Mouse (Mus musculus) adrenal gland, adult 2 months (tissue): Measurements from ENCODE around the gene Adcy3. TPM values are rescaled to one million over a fixed set of nuclear protein-coding genes. Genes with fewer than 3 reads are reported as not detected.

Source experiments
- DNase-seq: peaks from one replicate; pipeline ENCODE4 v3.0.0; 2021
- long read RNA-seq: library from polyadenylated mRNA; stranded (forward); transcript quantifications from one replicate; pipeline ENCODE4 v2.0.0, GENCODE M21; 2021
- polyA plus RNA-seq: library from polyadenylated mRNA; depleted of rRNA; stranded (reverse); fragments of >200 nt; gene quantifications from 2 replicates; pipeline ENCODE4 v1.2.3, GENCODE M21; 2012; rRNA removed
- total RNA-seq, 2 experiments: library from RNA; stranded (reverse); gene quantifications; 2 replicates each; pipeline ENCODE4 v1.2.3; 2021

Gene Adcy3
- 10 to 100 TPM; 43.3 to 94.2 TPM for total RNA-seq
- polyA plus RNA-seq, result 25.1 and 25.5 TPM in 2 replicates
- long read RNA-seq, full-length matches to known transcripts, result 6 of 84 reads
- long read RNA-seq, partial matches to known transcripts, result 11 of 84 reads
- long read RNA-seq, other reads (novel, unspliced or antisense), result 67 of 84 reads

DNA sequence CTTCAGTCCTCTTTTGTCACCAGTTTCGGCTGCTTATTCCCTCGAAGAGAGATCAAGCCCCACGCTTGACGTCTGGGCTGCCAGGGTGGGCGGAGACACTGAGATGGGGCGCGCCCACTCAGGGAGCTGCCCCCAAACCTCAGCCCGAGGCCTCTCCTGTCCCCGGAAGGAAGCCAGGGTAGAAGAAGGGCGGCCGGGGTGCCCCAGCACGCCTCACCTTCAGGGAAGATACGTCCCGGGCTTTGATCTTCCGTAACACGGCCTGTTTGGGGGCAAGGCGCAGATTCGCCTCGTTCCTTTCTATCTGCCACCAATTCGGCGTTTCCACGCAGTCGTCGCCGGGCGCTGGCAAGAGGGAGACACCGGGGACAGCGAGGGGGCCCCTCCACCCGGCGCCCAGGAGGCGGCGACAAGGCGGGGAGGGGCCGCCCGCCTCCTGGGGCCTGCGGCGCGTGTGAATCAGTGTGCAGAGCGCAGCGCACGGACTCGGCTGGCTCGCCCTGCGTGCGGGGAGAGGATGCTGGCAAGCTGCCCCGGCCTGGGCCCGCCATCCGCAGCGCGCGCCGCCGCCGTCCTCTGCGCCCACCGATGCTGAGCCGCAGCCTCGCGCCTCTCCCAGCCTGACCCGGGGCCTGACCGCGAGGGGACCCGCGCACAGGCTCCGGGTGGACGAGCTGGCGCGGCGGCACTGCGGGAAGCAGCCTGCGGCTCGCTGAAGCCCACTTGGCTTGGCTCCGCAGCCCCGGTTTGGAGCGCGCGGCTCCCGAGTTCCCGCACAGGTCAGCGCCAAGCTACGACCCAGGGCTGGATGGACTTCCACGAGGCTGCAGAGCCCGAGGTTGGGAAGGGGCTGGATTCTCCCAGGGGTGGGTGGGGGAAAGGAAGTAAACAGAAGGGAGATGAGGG, at the start of gene Adcy3:
Gene Adcy3 (plus strand): TSS at position 163 of the 906 bp plus-strand sequence.
- DNase-seq, result peak; percentile 86

DNA sequence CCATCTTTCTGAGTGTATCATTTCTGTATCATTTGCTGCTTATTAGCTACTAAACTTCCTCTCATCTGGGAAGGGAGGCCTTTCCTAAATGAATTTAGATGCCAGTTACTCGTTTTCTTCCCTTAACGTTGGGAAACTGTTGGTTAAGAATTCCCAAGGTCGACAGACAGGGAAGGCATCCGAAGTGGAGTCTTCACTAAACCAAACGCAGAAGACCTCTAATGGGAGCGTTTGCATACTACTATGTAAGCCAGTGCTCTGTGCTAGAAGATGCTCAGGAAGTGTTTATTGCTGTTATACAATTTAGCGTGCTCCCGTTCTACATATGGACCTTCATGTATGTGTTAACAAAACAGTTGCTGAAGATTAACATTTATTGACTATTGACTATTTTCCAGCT, 49.5 kb upstream of the Adcy3 start:
- DNase-seq, result no peak

DNA sequence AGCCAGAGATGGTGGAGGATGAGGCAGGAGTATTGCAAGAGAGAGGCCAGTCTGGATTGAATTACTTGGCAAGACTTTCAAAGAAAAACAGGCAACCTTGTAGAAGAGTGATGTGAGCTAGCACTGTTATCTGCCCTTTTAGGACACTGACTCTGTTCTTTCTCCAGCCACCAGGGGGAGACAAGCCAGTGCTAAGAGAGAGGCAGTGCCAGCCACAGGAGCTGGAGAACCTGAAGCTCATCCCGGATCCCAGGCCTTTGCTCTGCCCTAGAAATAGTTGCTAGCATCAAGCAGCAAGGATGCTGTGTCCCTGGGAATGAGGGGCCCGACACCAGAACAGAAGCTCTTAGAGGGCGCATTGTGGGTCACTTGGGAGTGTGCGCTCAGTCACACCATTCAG, 25.5 kb upstream of the Adcy3 start:
- peak; percentile 83 for DNase-seq

DNA sequence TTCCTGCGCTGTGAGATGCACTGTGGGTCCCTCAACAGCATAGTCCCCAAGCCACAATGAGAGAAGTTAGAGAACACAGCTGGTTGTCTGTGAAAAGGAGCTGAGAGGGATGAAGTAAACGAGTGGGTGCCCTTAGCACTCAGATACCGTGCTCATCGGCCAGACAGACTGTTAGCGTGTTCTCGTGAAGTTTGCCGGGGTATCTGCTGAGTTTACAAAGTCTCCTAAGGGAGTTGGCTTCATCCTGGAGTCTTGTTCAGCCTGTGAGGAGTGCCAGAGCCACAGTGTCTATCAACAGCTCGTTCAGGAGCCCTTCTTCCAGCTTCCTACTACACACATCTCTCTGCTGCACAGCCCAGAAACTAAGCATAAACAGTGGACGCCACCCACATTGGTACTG, 16.8 kb upstream of the Adcy3 start:
- no peak for DNase-seq

DNA sequence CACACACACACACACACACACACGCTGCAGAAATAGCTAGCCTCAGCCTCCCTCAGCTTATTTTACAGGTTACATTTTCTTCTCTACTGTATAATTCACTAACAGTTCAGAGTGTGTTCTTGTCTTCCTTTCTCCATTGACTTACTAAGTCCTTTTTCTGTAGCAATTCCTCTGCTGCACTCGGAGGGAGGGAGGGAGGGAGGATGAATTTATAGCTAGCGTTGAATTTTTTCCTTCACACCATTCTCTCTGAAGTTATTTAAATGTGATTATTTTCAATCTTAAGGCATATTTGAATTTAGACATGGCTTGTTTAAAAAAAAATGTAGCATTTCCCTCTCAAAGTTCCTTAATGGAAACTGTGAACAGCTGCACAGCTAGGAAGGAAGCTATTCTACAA, 15.8 kb upstream of the Adcy3 start:
- no peak for DNase-seq

DNA sequence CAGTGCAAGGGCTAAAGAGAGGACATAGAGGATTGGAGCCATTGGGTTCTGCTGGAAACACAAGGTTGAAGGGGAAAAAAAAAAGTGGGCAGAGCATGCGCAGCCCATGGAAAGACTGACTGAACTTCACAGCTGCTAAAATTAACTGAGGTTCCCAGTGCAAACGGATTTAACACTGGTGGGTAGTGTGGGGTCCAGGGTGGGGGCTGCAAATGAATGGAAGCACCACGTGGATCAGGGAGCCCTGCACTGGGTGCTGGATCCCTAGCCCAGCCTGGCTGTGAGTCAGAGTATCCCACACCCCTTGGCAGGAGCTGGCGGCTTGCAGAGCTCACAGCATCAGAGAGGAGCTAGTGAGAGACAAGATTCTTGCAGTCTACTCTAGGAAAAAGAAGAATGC, 15.3 kb upstream of the Adcy3 start:
- no peak for DNase-seq

DNA sequence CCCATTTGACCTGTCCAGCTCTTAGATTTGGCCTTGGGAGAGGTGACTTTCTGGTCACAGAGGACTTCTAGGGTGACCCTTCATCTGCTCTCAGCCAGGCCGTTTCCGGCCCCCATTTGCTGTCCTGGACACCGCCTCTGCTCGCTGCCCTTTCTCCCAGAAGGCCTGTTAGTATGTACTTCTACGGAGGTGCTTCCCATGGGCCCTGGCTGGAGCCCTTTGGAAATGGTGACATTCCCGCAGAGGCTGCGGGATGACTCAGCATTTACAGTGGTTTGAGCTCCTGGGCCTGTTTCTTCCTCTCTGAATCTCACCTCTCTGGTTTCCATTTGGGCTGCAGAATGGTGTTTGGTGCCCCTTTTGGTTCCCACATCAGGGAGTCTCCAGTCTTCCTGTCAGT, 5.6 kb upstream of the Adcy3 start:
- peak; percentile 34 for DNase-seq

DNA sequence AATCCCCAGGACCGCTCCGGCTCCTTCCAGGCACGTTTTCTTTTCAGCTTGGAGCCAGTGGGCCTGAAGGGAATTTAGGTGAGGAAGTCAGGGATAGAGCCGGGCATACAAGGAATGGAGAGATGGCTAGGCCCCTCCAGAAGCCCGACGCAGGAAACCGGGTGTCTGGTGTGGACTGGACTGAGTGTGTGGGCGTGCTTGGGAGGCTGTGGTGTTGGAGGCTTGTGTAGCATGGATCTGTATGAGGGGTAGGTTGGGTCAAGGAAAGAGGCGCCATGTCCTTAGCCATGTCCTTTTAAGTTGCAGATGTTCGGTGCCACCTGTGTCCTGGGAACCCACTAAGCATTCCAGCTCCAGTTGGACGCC, 927 bp downstream of the Adcy3 start:
- DNase-seq, result no peak

DNA sequence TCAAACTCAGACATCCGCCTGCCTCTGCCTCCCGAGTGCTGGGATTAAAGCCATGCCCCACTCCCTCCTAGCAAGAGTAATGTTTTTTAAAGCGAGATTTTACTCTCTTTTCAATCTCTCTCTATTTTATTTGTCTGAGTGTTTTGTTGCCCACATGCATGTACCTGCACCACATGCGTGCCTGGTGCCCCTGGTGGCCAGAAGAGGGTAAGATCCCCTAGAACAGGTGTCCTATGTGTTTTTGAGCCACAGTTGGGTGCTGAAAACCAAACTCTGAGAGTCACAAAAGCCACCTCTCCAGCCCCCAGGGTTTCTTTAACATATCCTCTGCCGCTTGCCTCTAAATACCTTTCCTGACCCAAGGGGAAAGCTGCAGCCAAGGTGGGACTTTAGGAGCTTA, 10.3 kb downstream of the Adcy3 start:
- DNase-seq, result no peak

DNA sequence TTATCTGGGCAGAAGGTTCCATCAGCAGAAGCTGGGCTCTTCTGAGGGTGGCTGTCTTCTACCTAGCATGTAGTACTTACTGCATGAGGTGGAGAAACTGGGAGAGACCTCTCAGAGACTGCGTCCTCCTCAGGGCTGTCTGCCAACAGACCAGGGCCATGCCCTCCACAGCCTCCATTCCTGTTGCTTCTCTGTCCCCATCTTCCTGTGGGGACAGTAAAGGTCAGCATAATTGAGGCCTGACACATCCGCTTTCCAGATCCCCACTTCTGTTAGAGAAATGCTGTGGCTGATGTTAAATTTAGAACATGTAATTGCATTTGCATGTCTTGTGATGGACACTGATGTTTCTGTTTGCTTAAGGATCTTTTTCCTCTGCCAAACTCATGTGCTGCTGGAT, 18.0 kb downstream of the Adcy3 start:
- DNase-seq, result peak; percentile 29

DNA sequence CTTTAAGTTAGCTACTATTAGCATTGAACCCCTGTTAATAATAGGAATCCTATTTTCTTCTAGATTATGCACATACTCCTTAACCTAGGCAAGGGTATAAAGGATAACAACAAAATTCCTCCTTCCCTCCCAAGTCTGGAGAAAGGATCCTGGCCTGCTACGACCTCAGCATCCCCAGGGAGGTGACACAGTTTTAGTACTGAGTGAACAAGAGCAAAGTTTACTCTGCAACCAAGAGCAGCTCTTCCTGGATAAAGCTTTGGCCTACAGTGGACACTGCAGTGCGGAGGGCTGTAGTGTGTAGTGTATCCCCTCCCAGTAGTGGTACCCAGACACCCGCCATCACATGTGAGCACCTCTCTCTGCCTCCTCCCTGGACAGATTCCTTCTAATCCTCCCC, 19.1 kb downstream of the Adcy3 start:
- DNase-seq, result no peak

DNA sequence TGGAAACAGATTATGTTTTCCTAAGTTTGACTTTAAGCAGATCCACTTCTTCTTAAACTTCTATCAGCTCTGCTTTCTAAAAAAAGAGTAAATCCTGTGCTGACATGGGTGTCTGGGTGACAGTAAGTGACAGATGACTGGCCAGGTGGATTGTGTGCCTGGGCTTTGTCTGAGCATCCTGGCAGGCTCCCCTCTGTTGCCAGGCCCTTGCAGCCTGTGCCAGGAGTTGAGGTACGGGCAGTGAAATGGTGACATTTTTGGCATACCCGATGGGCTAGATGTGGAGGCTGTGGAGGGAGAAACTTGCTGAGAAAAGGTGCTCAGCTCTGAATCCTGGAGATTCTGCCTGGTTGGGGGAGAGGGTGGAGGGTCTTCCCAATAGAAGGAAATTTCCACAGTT, 24.6 kb downstream of the Adcy3 start:
- DNase-seq, result no peak

DNA sequence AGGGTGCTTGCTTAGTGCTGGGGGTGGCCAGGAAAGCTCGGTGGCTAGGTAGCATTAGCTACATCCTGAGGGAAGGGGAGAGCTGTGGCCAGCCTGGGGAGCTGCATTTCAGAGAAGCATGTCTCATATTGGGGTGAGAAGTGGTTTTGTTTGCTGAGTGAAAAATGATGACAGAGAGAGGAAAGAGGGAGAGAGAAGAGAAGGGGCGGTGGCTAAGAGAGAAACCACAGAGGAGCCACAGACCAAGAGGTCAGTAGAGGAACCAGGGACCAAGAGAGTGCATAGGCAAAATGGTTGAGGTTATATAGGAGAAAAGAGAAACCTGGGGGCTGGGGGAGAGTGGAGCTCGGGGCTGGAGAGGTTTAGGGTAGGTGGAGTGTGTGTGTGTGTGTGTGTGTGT, 25.3 kb downstream of the Adcy3 start:
- no peak for DNase-seq

DNA sequence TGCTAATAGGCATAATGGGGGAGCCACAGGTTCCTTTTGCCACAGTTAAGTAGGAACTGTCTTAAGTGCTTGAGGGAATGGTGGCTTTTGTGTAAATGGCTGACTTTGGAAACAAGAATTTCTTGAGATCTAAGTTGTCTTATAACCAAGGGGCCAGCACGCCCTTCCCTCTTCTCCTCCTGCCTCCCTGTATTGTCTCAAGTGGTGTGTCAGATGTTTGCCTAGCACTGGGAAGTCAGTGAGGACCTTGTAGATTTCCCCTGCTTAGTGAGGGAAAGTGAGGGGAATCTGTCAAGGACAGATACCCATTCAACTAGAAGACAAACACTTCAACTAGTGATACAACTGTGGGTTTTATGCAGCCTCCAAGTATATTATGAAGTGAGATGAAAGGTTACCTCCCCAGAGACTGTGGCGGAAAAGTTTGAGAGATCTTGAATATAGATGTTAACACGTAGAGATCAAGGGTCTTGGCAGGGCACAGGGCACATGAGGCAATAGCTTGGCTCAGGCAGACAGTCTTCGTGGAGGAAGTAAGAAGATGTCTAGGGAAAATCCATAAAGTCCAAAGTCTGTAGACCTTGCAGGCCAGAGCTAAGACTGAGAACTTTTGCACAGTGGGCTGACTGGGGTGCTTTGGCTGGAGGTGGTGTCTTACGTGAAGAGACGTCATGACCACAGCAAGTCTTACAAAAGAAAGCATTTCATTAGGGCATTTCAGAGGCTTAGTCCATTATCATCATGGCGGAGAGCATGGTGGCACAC, 26.1 kb downstream of the Adcy3 start:
- no peak for DNase-seq

DNA sequence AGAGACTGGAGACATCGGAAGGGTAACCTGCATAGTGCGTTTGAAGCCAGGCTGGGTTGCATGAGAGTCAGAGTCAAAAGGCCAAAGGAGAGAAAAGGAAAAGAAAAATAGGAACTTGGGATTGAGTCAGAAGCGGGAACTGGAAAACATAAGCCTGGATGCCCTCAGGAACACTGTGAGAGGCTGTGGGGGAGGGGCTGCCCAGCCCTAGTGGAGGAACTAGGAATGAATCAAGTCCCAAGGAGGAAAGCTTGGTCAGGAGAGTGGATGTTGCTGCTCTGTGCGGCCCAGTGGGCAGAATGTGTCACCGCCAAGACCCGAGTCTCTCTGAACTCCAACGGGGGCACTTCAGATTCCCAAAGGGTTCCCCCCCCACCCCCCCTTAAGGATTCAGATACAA, 27.4 kb downstream of the Adcy3 start:
- DNase-seq, result no peak

DNA sequence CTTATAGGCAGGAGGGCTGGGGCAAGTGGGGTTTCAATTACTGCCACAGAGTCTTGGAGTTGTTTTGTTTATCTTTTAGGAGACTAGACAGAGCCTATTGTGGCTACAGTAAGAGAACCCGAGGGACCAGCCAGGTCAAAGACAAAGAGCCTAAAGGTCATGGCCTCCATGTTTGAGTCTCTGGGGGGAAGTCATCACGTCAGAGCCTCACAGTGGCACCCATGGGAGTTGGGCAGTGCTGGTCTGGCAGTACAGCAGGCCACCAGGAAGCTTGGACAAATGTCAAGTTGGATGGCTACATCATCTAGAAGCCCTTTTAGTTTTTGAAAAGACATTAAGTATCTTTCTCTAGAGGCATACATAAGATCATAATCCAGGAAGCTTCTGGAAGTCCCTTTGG, 30.0 kb downstream of the Adcy3 start:
- no peak for DNase-seq

DNA sequence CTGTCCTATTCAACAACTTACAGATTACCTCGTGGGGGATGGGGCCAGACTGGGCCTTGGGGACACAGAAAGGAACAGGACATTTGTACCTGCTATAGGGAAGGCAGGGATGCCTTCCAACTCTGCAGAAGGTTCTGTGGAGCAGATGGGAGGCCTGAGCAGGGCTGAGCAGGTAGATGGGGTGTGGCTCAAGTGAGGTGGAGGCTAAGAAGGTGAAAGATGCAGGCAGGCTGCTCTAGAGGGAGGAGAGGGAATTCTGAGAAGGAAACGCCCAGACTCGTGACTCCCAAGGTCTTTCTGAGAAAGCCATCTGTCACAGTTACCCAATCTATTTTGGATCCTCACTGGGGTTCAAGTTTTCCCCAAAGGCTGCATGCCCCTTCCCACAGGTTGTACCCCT, 34.1 kb downstream of the Adcy3 start:
- no peak for DNase-seq

DNA sequence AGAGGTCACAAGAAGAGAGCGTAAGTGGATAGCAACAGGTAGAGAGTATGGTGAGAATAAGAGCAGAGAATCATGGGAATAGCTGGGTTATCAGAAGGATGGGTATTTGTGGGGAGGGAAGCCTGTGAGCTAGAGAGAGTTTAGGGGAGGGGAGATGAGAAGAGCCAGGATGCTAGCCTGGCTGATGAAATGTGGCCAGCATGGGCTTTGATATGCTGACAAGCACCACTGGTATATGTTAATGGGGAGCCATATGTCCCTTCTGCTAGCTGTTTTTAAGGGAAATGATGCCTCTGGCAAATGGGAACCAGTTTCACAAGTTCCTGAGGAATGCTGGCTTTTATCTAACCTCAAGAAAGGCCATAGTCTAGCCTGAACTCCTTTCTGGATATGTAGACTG, 36.2 kb downstream of the Adcy3 start:
- DNase-seq, result no peak

DNA sequence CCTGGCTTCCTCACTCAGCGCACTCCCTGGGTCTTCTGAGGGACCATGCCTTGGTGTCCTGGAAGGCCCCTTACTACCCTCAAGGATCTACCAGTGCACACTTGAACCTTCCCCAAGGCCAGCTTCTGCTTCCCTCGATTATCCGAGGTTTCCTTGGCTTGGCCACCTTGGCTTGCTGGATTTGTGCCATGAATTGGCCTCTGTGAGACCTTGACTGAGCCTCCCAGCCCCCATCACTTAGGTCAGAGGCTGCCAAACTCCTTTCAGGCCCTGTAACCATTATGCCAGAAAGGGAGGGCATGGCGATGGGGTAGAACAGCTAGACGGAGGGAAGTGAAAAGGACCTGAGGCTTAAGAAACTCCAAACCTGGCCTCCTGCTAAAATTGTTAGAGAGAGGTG, 36.7 kb downstream of the Adcy3 start:
- peak; percentile 60 for DNase-seq

DNA sequence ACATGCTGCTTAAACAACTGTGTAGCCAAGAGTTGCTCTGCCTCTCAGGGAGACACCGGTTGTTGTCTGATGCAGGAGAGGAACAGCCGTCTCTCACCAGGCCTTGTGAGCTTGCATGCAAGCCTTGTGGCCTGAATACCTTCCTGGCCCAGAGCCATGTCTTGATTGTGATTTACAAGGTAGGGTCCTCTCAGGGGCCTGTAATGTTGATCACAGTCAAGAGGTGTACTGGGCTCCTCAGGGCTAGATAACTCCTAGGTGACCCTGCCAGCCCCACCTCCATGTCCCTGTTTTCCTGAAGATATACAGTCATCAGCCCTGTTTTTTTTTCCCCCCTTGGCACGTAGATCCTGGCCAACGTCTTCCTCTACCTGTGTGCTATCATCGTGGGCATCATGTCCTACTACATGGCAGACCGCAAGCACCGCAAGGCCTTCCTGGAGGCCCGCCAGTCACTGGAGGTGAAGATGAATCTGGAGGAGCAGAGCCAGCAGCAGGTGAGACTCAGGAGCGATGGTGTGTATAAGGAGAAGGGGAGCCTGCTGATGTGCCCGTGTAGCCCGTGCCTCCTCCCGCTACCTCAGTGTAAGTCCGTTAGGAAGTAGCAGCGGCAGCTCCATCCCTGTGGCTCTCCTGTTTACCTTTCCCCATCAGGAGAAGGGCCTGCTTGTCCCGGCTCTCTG, 40.3 kb downstream of the Adcy3 start:
- no peak for DNase-seq

DNA sequence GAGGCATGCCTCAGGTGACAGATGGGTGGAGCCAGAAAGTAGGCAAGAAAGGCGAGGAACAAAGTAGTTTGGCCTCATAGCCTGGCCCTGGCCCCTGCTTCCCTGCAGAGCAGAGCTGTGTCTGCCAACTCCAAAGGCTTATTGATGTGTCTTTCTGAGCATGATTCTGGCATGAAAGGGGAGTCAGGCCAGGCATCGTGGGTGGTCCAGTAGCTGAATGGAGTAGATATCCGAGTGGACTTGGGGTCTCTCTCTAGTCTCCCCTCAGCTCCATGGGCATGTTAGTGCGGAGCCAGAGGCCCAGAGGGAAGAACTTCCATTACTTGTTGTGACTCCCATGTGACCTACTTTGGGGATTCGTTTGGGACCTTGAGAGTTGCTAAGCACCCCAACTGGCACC, 45.9 kb downstream of the Adcy3 start:
- no peak for DNase-seq

DNA sequence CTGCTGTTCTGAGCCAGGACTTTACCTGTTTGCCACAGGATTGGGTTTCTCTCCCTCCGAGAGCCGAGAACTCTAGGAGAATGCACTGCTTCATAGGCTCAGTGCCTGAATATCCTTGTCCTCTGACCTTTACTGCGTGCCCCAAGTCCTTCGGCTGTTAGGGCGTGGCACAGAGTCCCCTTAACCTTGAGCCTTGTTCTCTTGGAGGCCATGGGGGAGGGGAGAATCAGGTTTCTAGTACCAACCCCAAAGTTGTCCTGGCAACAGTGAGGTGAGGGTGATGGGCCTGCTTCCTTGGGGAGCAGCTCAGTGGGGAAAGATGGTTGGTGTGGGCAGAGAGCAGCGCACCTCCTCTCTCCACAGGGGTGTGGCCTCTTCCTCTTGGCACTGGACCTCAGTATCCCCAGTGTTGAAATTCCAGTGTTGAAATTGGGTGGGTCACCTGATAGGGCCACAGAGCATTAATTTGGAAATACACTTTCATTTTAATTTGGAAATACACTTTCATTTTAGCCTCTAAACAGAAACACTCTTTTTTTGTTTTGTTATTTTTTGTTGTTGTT, 46.8 kb downstream of the Adcy3 start:
- DNase-seq, result peak; percentile 34
